In genomic region chr8:119505488-119505887, GRCm38 (mm10) we compare ENCODE assay signal across 22 mouse cellular contexts. TPM values are rescaled to one million over a fixed set of nuclear protein-coding genes. Genes with fewer than 3 reads are reported as not detected.
DNase-seq lines count a peak whose midpoint lies in the region; ATAC-seq and TF ChIP-seq lines count a peak whose summit lies in the region.
"Had no signal": no experiment of that assay in that cellular context is flagged by ENCODE, and none has a peak within 500 bp of the region (broad histone marks: within the 10 kb centered on the region; RNA-seq: fewer than 3 reads in every experiment).

No protein-coding gene starts in this region.

- peaks cover 46% of the 10 kb centered on the region for H3K36me3 ChIP-seq in forebrain, postnatal 0 days (ENCODE audit: insufficient read depth)
- peaks cover 9% of the 10 kb centered on the region for H3K36me3 ChIP-seq in forebrain, embryonic 11.5 days (ENCODE audit: control insufficient read depth, insufficient read depth, low read length)
- H3K36me3 ChIP-seq in midbrain, embryonic 15.5 days (replicated peaks) = peaks cover 22% of the 10 kb centered on the region; the same call in 1 of the 2 replicates
- peaks cover 51% of the 10 kb centered on the region for H3K36me3 ChIP-seq in hindbrain, embryonic 10.5 days

- no peak overlapping the region for H3K27ac ChIP-seq in forebrain, postnatal 0 days (ENCODE audit: low read depth, low read length)
- no peak overlapping the region for H3K27ac ChIP-seq in forebrain, embryonic 11.5 days (ENCODE audit: low read depth, low read length)
- H3K27ac ChIP-seq in midbrain, embryonic 15.5 days = peak overlapping the region; percentile 17; the same call in 1 of the 2 replicates
- H3K27ac ChIP-seq in hindbrain, embryonic 10.5 days = no peak overlapping the region
- H3K27ac ChIP-seq: forebrain, embryonic 15.5 days; limb, embryonic 10.5 days; stomach, postnatal 0 days had no signal

- no peak for TF ChIP-seq POLR2A in brain, embryonic 14.5 days (IDR thresholded peaks at IDR 0.05; ENCODE audit: borderline replicate concordance, extremely low read depth, insufficient read depth, insufficient read length, poor library complexity, severe bottlenecking)

- no peaks in the 10 kb centered on the region for H3K4me1 ChIP-seq in forebrain, postnatal 0 days (ENCODE audit: insufficient read depth)
- peaks cover 15% of the 10 kb centered on the region; the same call in 1 of the 2 replicates for H3K4me1 ChIP-seq in forebrain, embryonic 11.5 days (replicated peaks; ENCODE audit: control insufficient read depth, insufficient read depth, low read length)
- H3K4me1 ChIP-seq in midbrain, embryonic 15.5 days = peaks cover 15% of the 10 kb centered on the region; the same call in 1 of the 2 replicates
- H3K4me1 ChIP-seq in hindbrain, embryonic 10.5 days (replicated peaks) = peaks cover 47% of the 10 kb centered on the region

- H3K9ac ChIP-seq in forebrain, postnatal 0 days = no peak overlapping the region
- no peak overlapping the region for H3K9ac ChIP-seq in forebrain, embryonic 11.5 days (ENCODE audit: low read length)
- H3K9ac ChIP-seq in midbrain, embryonic 15.5 days = no peak overlapping the region
- H3K9ac ChIP-seq: forebrain, embryonic 15.5 days had no signal

- no peak overlapping the region for H3K4me2 ChIP-seq in forebrain, postnatal 0 days (ENCODE audit: low read depth)
- H3K4me2 ChIP-seq in forebrain, embryonic 11.5 days (ENCODE audit: low read depth, low read length, severe bottlenecking) = no peak overlapping the region
- no peak overlapping the region for H3K4me2 ChIP-seq in midbrain, embryonic 15.5 days
- H3K4me2 ChIP-seq: forebrain, embryonic 15.5 days had no signal

- no peaks in the 10 kb centered on the region for H3K9me3 ChIP-seq in forebrain, postnatal 0 days (ENCODE audit: low read length)
- no peaks in the 10 kb centered on the region for H3K9me3 ChIP-seq in forebrain, embryonic 11.5 days (ENCODE audit: control insufficient read depth, low read length)
- no peaks in the 10 kb centered on the region for H3K9me3 ChIP-seq in midbrain, embryonic 15.5 days
- no peaks in the 10 kb centered on the region for H3K9me3 ChIP-seq in hindbrain, embryonic 10.5 days
- H3K9me3 ChIP-seq: forebrain, embryonic 15.5 days; limb, embryonic 10.5 days had no signal

- no peaks in the 10 kb centered on the region for H3K27me3 ChIP-seq in forebrain, postnatal 0 days (ENCODE audit: insufficient read depth, low read length)
- H3K27me3 ChIP-seq in forebrain, embryonic 11.5 days (ENCODE audit: control insufficient read depth, insufficient read depth, low read length) = peaks cover 3% of the 10 kb centered on the region; the same call in 1 of the 2 replicates
- no peaks in the 10 kb centered on the region for H3K27me3 ChIP-seq in midbrain, embryonic 15.5 days (replicated peaks)
- 0 out of 2 replicates have a peak, but pooled peaks cover 5% of the 10 kb centered on the region for H3K27me3 ChIP-seq in hindbrain, embryonic 10.5 days (ENCODE audit: insufficient read depth, poor library complexity, severe bottlenecking)
- H3K27me3 ChIP-seq: forebrain, embryonic 15.5 days had no signal

- no peak overlapping the region for H3K4me3 ChIP-seq in forebrain, postnatal 0 days (ENCODE audit: low read depth, low read length)
- no peak overlapping the region for H3K4me3 ChIP-seq in forebrain, embryonic 11.5 days (ENCODE audit: low read depth, low read length)
- H3K4me3 ChIP-seq in midbrain, embryonic 15.5 days = no peak overlapping the region
- H3K4me3 ChIP-seq in hindbrain, embryonic 10.5 days = no peak overlapping the region
- H3K4me3 ChIP-seq: forebrain, embryonic 15.5 days; limb, embryonic 10.5 days had no signal

- no peak for TF ChIP-seq CTCF in forebrain, postnatal 0 days (IDR thresholded peaks at IDR 0.05; ENCODE audit: low read depth)
- no peak for TF ChIP-seq CTCF in brain, embryonic 14.5 days (IDR thresholded peaks at IDR 0.05; ENCODE audit: borderline replicate concordance, extremely low read depth, insufficient read depth, insufficient read length)

- WGBS in forebrain, postnatal 0 days = 28% methylated on average over 9 of the region's 9 CpGs
- 16% methylated on average over 9 of the region's 9 CpGs for WGBS in forebrain, embryonic 11.5 days
- 17% methylated on average over 9 of the region's 9 CpGs for WGBS in midbrain, embryonic 15.5 days
- 46% methylated on average over 9 of the region's 9 CpGs for WGBS in hindbrain, embryonic 10.5 days

- DNase-seq in forebrain, postnatal 0 days = peak; percentile 3
- DNase-seq in forebrain, embryonic 11.5 days (ENCODE audit: low spot score) = no peak
- DNase-seq in CD4-positive helper T cell, adult 2 months (ENCODE audit: low read depth, low spot score) = peak; percentile 44
- DNase-seq in brain, embryonic 14.5 days (ENCODE audit: low read depth) = peak; percentile 31
- DNase-seq in cerebellum, adult 9-11 months = no peak
- DNase-seq in hindbrain, embryonic 10.5 days (ENCODE audit: low spot score) = no peak
- DNase-seq: adrenal gland, adult 2 months; cerebellum, postnatal 10 days; gastrocnemius, postnatal 36 days; kidney, adult 8-10 months; kidney, postnatal 25 days; lung, adult 18-20 months; right cerebral cortex, postnatal 4 days; thymus, postnatal 14 days had no signal

- peak; percentile 23; the same call in 1 of the 2 replicates for ATAC-seq in forebrain, postnatal 0 days
- no peak for ATAC-seq in forebrain, embryonic 11.5 days (replicated peaks; ENCODE audit: low FRiP score)
- no peak for ATAC-seq in midbrain, embryonic 15.5 days (replicated peaks)
- ATAC-seq: forebrain, embryonic 15.5 days had no signal

RNA-seq across cellular contexts. Expression of gene Slc38a8, which starts 4.0 kb away (rescaled TPM):
- total RNA-seq in forebrain, postnatal 0 days (2014; rRNA removed) = not detected in 2 replicates
- polyA plus RNA-seq in forebrain, postnatal 0 days (2015; fragmentation: Nextera tagmentation; extraction: Ambion mirVana) = 0.12 TPM in 1 of 2 replicates, not detected in the other
- polyA plus RNA-seq in forebrain, embryonic 11.5 days (2014; fragmentation: Nextera tagmentation; extraction: Ambion mirVana) = 0.13 TPM in 1 of 2 replicates, not detected in the other
- polyA plus RNA-seq in brain, embryonic 14.5 days (2012; rRNA removed) = 0.16 and 0.19 TPM in 2 replicates
- polyA plus RNA-seq in midbrain, embryonic 15.5 days (2015; fragmentation: Nextera tagmentation; extraction: Ambion mirVana) = 0.13 TPM in 1 of 2 replicates, not detected in the other
- 1.4 TPM in 1 of 2 replicates, not detected in the other for polyA plus RNA-seq in hindbrain, embryonic 10.5 days (2016; fragmentation: Nextera tagmentation; extraction: Ambion mirVana)
- total RNA-seq: adrenal gland, adult 2 months; gastrocnemius, postnatal 36 days; heart, adult 8-10 months; liver, adult 2 months had no signal
- polyA plus RNA-seq: forebrain, embryonic 15.5 days; heart, embryonic 16.5 days; hindbrain, embryonic 11.5 days; liver, adult 2 months; stomach, postnatal 0 days had no signal

RNA-seq across cellular contexts. Expression of gene Mbtps1, which starts 53.0 kb away (rescaled TPM):
- 72.4 and 75.5 TPM in 2 replicates for total RNA-seq in forebrain, postnatal 0 days (2014; rRNA removed)
- 37.7 and 48.0 TPM in 2 replicates for polyA plus RNA-seq in forebrain, postnatal 0 days (2015; fragmentation: Nextera tagmentation; extraction: Ambion mirVana)
- 98.0 and 98.2 TPM in 2 replicates for polyA plus RNA-seq in forebrain, embryonic 11.5 days (2014; fragmentation: Nextera tagmentation; extraction: Ambion mirVana)
- polyA plus RNA-seq in brain, embryonic 14.5 days (2012; rRNA removed) = 89.9 and 96.7 TPM in 2 replicates
- polyA plus RNA-seq in midbrain, embryonic 15.5 days (2015; fragmentation: Nextera tagmentation; extraction: Ambion mirVana) = 59.5 and 61.1 TPM in 2 replicates
- 104 and 107 TPM in 2 replicates for polyA plus RNA-seq in hindbrain, embryonic 10.5 days (2016; fragmentation: Nextera tagmentation; extraction: Ambion mirVana)

RNA-seq across cellular contexts. Expression of gene Necab2, which starts 59.0 kb away (rescaled TPM):
- 41.1 and 58.5 TPM in 2 replicates for total RNA-seq in forebrain, postnatal 0 days (2014; rRNA removed)
- 35.0 and 56.1 TPM in 2 replicates for polyA plus RNA-seq in forebrain, postnatal 0 days (2015; fragmentation: Nextera tagmentation; extraction: Ambion mirVana)
- polyA plus RNA-seq in forebrain, embryonic 11.5 days (2014; fragmentation: Nextera tagmentation; extraction: Ambion mirVana) = 15.3 and 18.3 TPM in 2 replicates
- polyA plus RNA-seq in brain, embryonic 14.5 days (2012; rRNA removed) = 32.6 and 43.5 TPM in 2 replicates
- 53.0 and 60.5 TPM in 2 replicates for polyA plus RNA-seq in midbrain, embryonic 15.5 days (2015; fragmentation: Nextera tagmentation; extraction: Ambion mirVana)
- polyA plus RNA-seq in hindbrain, embryonic 10.5 days (2016; fragmentation: Nextera tagmentation; extraction: Ambion mirVana) = 9.0 and 14.0 TPM in 2 replicates
- total RNA-seq: heart, adult 8-10 months; liver, adult 2 months had no signal

Comparison
In these comparisons a context has a peak if more than half of its experiments do, and no peak if none do; other contexts are left out.
1. DNase-seq: peak in forebrain, postnatal 0 days (single experiment), CD4-positive helper T cell, adult 2 months (single experiment) and brain, embryonic 14.5 days (single experiment); none in forebrain, embryonic 11.5 days (single experiment), cerebellum, adult 9-11 months (single experiment) and hindbrain, embryonic 10.5 days (single experiment).